Mouse (Mus musculus): ENCODE data around the gene Ank3. TPM values are rescaled to one million over a fixed set of nuclear protein-coding genes. Genes with fewer than 3 reads are reported as not detected.

Gene Ank3
- total and polyA plus RNA-seq, 2 experiments from 2014 or later, result 23.4 to 64.7 TPM

DNA sequence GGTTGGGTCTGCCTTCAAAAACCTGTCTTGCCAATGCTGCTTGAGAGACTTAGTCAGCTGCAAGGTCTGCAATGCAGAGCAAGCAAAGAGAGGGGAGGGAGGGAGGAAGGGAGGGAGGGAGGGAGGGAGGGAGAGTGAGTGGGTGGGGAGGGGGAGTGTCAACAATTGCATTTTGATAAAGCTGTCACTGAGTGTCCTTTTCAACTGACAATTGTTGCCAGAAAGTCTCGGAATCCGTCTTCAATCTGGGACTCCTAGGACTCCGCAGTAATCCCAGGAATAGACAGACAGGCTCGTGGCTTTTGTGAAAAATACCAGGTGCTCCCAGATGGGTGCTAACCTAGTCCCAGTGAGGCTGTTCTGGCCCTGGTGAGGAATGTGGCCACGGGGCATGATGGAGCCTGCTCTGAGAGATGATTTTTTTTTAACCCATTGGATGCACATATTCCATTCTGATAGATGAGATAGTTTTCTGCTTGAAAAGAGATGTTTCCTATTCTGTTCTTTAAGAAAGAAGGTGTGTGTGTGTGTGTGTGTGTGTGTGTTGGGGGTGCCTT lies 254.6 kb downstream of the Ank3 start:
- no peak for DNase-seq (ENCODE audit: low spot score)
- TF ChIP-seq EP300 (IDR thresholded peaks at IDR 0.05; ENCODE audit: low read depth) (no peak), CTCF (IDR thresholded peaks at IDR 0.05; ENCODE audit: low read depth) (no peak)
- peak; percentile 59; the same call in 1 of the 2 replicates for ATAC-seq (ENCODE audit: insufficient read depth, low read depth)
- 4% methylated on average over 5 of the region's 5 CpGs for WGBS
- peak overlapping the region; percentile 21 for H3K4me2 ChIP-seq (ENCODE audit: low read depth, low read length)
- H3K27ac ChIP-seq (ENCODE audit: low read depth), result no peak overlapping the region
- H3K9me3 ChIP-seq (replicated peaks; ENCODE audit: control insufficient read depth, low read length), result no peaks in the 10 kb centered on the region
- H3K27me3 ChIP-seq (ENCODE audit: control insufficient read depth, insufficient read depth, low read length), result no peaks in the 10 kb centered on the region
- H3K4me3 ChIP-seq (ENCODE audit: low read depth, low read length), result no peak overlapping the region
- no peak overlapping the region for H3K9ac ChIP-seq (replicated peaks; ENCODE audit: low read depth, low read length)
- no peaks in the 10 kb centered on the region for H3K36me3 ChIP-seq (replicated peaks; ENCODE audit: control insufficient read depth, insufficient read depth, low read length)
- H3K4me1 ChIP-seq (ENCODE audit: control insufficient read depth, insufficient read depth), result peaks cover 19% of the 10 kb centered on the region

DNA sequence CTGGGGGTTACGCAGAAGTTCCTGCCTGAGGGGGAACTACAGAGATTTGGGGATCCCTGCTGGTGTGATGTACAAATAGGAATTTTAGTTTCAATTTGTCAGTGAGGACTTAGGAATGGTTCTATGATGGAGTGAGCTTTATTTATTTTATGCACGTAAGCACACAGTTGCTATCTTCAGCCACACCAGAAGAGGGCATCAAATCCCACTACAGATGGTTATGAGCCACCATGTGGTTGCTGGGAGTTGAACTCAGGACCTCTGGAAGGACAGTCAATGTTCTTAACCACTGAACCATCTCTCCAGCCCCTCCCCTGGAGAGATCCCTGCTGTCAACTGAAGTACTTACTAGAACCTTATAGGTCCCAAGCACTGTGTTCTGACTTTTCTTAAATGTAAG lies 255.6 kb downstream of the Ank3 start:
- no peak for TF ChIP-seq CTCF (IDR thresholded peaks at IDR 0.05; ENCODE audit: low read depth)
- no peak for TF ChIP-seq EP300 (IDR thresholded peaks at IDR 0.05; ENCODE audit: low read depth)
- no peak overlapping the region for H3K4me2 ChIP-seq (ENCODE audit: low read depth, low read length)
- no peaks in the 10 kb centered on the region for H3K27me3 ChIP-seq (ENCODE audit: control insufficient read depth, insufficient read depth, low read length)
- ATAC-seq (ENCODE audit: insufficient read depth, low read depth) (no peak), DNase-seq (ENCODE audit: low spot score) (no peak)
- H3K9ac ChIP-seq (replicated peaks; ENCODE audit: low read depth, low read length), result no peak overlapping the region
- peaks cover 19% of the 10 kb centered on the region for H3K4me1 ChIP-seq (ENCODE audit: control insufficient read depth, insufficient read depth)
- H3K4me3 ChIP-seq (ENCODE audit: low read depth, low read length), result no peak overlapping the region
- no peak overlapping the region for H3K27ac ChIP-seq (ENCODE audit: low read depth)
- no peaks in the 10 kb centered on the region for H3K9me3 ChIP-seq (replicated peaks; ENCODE audit: control insufficient read depth, low read length)
- WGBS, result 91% methylated on average over 2 of the region's 2 CpGs
- H3K36me3 ChIP-seq (replicated peaks; ENCODE audit: control insufficient read depth, insufficient read depth, low read length), result no peaks in the 10 kb centered on the region

DNA sequence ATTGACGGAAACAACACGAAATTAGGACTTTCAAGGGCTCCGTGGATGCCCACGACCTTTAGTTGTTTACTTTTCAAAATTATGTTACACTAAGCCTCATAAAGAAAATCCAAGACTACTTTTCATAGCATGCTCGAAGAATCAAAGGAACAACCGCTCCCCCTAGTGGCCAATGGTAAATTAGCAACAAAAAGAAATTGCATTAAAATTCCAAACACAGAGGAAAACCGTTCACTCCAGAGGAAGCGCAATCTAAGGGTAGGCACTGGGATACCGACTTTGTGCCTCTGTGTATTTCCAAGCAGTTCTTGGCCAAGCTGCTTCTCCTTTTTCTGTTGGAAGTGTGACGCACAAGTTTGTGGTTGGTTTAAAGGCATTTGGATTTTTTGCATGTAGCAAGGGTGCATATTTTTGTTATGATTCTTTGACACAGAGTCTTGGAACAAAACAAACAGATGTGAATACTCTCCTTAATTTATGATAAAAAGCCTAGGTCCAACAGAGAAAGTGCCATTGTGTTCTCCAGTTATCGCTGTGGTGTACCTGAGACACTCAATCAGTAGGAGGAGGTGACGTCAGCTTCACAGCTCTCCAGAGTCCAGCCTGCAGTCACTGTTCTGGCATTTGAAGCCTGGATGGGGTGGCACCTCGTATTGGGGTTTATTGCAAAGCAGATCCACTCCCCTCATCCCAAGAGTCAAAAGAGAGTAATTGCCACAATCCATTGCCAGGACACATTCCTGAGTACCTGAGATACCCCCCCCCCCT lies 256.5 kb downstream of the Ank3 start:
- 15% methylated on average over 13 of the region's 13 CpGs for WGBS
- Histone ChIP-seq H3K27ac (ENCODE audit: low read depth) (no peak overlapping the region), H3K4me1 (ENCODE audit: control insufficient read depth, insufficient read depth) (peaks cover 19% of the 10 kb centered on the region), H3K9me3 (replicated peaks; ENCODE audit: control insufficient read depth, low read length) (no peaks in the 10 kb centered on the region), H3K27me3 (ENCODE audit: control insufficient read depth, insufficient read depth, low read length) (no peaks in the 10 kb centered on the region), H3K4me2 (ENCODE audit: low read depth, low read length) (no peak overlapping the region), H3K36me3 (replicated peaks; ENCODE audit: control insufficient read depth, insufficient read depth, low read length) (no peaks in the 10 kb centered on the region), H3K4me3 (ENCODE audit: low read depth, low read length) (no peak overlapping the region), H3K9ac (replicated peaks; ENCODE audit: low read depth, low read length) (no peak overlapping the region)
- DNase-seq (ENCODE audit: low spot score) (peak; percentile 53), ATAC-seq (ENCODE audit: insufficient read depth, low read depth) (no peak)
- TF ChIP-seq EP300 (IDR thresholded peaks at IDR 0.05; ENCODE audit: low read depth), result no peak
- peak; percentile 82 for TF ChIP-seq CTCF (IDR thresholded peaks at IDR 0.05; ENCODE audit: low read depth)

DNA sequence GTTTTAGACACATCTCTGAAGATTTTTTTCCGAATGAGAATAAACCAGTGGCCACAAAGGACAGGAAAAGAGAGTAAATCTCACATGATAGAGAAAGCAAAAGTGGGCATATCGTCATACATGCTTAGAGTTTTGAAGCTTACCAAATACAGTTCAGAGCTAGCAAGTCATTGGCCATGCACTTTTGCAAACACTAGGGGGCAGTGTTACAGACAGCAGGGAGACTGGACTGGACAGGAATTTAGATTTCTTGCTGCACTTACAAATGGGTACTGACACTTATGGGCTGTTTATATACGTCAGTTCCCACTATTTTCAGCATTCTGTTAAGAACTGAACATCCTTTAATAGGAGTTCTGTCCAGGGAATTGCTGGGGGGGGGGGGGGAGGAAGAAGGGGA lies 257.7 kb downstream of the Ank3 start:
- TF ChIP-seq CTCF (IDR thresholded peaks at IDR 0.05; ENCODE audit: low read depth) (peak; percentile 95), EP300 (IDR thresholded peaks at IDR 0.05; ENCODE audit: low read depth) (no peak)
- ATAC-seq (ENCODE audit: insufficient read depth, low read depth) (peak; percentile 39; the same call in 1 of the 2 replicates), DNase-seq (ENCODE audit: low spot score) (peak; percentile 64)
- peaks cover 19% of the 10 kb centered on the region for H3K4me1 ChIP-seq (ENCODE audit: control insufficient read depth, insufficient read depth)
- no peaks in the 10 kb centered on the region for H3K27me3 ChIP-seq (ENCODE audit: control insufficient read depth, insufficient read depth, low read length)
- no peak overlapping the region for H3K4me3 ChIP-seq (ENCODE audit: low read depth, low read length)
- H3K9ac ChIP-seq (replicated peaks; ENCODE audit: low read depth, low read length), result no peak overlapping the region
- H3K36me3 ChIP-seq (replicated peaks; ENCODE audit: control insufficient read depth, insufficient read depth, low read length), result no peaks in the 10 kb centered on the region
- WGBS, result 17% methylated on average over 3 of the region's 3 CpGs
- no peaks in the 10 kb centered on the region for H3K9me3 ChIP-seq (replicated peaks; ENCODE audit: control insufficient read depth, low read length)
- H3K4me2 ChIP-seq (ENCODE audit: low read depth, low read length), result no peak overlapping the region
- H3K27ac ChIP-seq (ENCODE audit: low read depth), result no peak overlapping the region

GRCm38 (mm10) chr10:69659818-69660217 lies 261.2 kb downstream of the Ank3 start:
- DNase-seq (ENCODE audit: low spot score) (no peak), ATAC-seq (ENCODE audit: insufficient read depth, low read depth) (no peak)
- Histone ChIP-seq H3K4me3 (ENCODE audit: low read depth, low read length) (no peak overlapping the region), H3K36me3 (replicated peaks; ENCODE audit: control insufficient read depth, insufficient read depth, low read length) (no peaks in the 10 kb centered on the region), H3K9me3 (replicated peaks; ENCODE audit: control insufficient read depth, low read length) (no peaks in the 10 kb centered on the region), H3K27me3 (ENCODE audit: control insufficient read depth, insufficient read depth, low read length) (no peaks in the 10 kb centered on the region), H3K9ac (replicated peaks; ENCODE audit: low read depth, low read length) (no peak overlapping the region), H3K4me2 (ENCODE audit: low read depth, low read length) (no peak overlapping the region), H3K27ac (ENCODE audit: low read depth) (no peak overlapping the region), H3K4me1 (ENCODE audit: control insufficient read depth, insufficient read depth) (no peaks in the 10 kb centered on the region)
- TF ChIP-seq EP300 (IDR thresholded peaks at IDR 0.05; ENCODE audit: low read depth) (no peak), CTCF (IDR thresholded peaks at IDR 0.05; ENCODE audit: low read depth) (no peak)
- 92% methylated on average over 4 of the region's 4 CpGs for WGBS
